Mouse (Mus musculus) spleen, postnatal 4 days (tissue): ENCODE measurements around the gene Sytl4.

Source experiments
- DNase-seq, 2 experiments: peaks; one replicate each; pipeline ENCODE4 v3.0.0; 2022; ENCODE audit warnings: low spot score in 2 of 2

Gene Sytl4

DNA sequence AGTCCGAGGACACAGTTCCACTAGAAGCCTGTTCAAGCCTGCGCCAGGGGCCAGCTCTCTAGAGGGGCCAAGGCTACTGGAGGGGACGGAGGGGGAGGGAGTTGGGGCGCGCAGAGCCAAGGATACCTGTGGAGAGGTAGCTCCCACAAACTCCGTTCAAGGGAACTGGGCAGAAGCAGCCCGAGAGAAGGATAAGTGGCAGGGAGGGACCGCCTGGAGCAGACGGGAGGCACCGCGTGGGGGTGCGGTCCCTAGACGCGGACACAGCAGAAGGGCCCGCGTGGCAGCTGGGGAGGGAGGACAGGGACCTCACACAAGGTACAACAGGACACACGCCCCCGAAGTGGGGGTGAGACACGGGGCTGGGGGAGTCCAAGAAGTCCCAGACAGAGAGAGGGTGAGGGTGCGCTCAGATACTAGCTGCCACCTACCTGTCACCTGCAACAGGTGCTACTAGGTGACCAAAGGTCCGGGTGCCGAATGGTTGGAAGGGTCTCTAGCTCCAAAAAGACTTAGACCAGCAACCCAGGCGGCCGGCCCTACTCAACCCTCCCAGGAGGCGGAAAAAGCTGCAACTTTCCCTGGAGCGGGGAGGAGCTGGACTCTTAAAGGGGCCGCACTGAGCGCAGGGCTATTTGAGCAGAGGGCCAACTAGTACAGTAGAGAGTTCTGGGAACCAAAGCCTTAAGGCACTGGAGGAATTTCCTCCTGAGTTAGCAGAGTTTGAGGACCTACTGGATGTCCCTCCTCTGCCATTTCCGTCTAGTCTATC lies at the start of gene Sytl4:
Sytl4 (minus strand) TSS at position 582 of the 772 bp plus-strand sequence.
- DNase-seq = no peak

DNA sequence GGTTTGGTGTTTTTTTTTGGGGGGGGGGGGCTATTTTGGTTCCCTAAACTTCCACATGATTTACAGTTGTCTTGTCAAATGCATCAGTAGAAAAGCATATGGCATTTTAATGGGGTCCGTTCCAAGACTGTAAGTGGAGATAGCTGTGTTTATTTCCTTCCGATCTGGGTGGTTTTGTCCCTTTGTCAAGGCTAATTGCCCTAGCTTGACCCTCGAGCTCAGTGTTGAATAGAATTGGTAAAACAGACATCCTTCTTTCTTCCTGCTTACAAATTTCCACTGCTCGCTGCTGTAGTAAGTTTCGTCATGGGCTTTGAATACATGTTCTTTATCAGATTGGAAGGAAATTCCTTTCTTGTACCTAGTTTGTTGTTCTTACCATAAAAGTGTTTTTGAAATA lies 39.1 kb upstream of the Sytl4 start:
- no peak for DNase-seq

DNA sequence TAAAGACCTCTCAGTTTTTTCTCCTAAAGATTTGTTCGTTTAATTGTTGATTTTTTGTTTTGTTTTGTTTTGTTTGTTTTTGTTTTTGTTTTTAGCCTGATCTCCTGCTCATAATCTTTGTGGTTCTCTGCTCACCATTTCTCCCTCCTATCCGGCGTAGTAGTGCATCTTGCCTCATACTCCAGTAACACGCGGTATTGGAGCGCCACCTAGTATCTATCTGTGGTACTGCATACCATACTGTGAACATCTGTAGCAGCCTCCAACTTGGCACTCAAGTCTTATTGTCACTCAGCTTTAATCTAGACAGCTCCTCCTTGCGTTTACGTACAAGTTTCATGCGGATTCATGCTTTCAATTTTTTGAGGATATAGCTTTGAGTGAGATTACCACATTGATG lies 37.4 kb upstream of the Sytl4 start:
- peak; percentile 33 to 70 for DNase-seq

DNA sequence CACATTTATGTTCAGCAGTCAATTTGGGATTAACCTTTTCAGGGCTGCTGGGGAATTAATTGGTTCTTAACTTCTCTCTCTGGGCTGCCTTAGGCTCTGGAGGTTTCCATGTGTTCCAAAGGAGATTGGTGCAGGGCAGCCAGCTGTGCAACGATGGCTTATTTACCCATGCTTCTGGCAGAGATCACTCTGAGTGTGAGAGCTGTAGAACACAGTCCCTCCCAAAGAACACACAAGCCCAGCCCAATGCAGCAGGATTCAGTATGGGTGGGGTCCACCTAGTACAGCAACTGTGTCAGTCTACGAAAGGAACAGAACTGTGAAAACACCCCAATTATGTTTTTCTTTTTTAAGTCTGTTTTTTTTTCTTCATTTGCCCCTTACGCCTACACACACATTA lies 14.3 kb upstream of the Sytl4 start:
- DNase-seq = no peak

DNA sequence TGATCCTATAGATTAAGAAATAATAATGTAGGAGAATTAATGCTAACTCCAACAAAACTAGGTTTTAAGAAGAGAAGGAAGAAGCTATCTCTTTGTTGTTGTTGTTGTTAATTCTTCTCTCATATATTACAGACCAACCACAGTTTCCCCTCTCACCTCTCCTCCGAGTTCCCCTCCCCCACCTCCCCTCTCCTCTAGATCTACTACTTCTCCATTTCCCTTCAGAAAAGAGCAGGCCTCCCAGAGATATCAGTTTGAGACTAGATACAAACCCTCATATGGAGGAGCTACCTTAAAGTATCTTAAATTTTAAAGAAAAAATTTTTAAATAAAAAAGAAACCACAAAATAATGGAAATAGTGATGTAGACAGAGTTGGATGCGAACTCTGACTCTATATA lies 17.0 kb downstream of the Sytl4 start:
- DNase-seq = no peak

DNA sequence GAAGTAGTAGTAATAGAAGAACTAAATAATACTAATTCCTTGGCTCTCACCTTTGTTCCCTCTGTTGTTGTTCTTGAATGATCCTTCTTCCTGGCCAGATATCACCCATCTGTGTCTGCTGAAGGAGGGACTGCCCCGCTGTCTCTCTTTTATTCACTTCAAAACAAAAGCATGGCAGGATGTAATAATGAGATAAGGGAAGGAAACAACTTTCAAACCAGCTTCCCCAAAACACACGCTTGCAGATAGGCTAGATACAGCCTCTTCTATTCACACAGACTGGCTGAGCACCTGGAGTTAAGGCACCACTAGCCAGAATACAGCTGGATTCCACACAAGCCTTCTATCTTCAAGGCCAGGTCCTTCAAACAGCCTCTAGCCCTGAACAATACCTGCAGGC lies 21.0 kb downstream of the Sytl4 start:
- DNase-seq = no peak

DNA sequence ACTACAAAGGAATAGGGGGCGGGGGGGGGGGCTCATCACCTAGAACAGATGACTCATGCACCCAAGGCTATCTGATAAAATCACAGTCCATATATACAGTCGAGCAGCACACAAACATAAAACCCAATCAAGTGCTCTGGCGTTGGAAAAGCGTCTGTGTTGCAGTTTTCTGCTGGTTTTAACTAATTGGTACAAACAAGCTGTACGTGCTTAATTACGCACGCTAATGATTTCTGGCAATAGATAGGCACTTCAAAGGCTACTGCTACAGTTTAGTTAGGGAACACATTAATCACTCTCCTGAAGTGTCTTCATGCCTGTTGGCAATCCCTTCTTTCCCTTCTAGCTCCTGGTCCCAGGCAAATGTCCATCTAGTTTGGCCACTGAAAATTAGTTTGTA lies 27.0 kb downstream of the Sytl4 start:
- DNase-seq = peak in 1 of 2 experiments; percentile 9

DNA sequence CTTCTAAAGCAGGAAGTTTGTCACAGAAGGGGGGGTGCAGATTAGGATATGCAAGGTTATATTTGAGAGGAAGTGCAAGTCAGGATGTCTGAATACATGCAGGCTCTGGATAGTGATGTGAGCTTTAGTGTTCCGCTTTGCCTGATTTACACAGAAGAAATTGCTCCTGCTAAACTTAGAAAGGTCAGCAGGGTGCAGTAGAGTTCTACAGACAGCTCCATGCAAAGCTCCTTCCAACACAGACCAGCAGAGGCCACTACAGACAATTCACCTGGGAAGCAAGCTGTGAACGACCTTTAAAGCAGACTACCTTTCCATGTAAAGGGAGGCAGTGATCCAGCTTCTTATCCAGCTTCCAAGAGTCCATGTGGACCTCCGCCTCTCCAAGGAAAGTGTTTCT lies 34.2 kb downstream of the Sytl4 start:
- peak in 1 of 2 experiments; percentile 13 for DNase-seq

DNA sequence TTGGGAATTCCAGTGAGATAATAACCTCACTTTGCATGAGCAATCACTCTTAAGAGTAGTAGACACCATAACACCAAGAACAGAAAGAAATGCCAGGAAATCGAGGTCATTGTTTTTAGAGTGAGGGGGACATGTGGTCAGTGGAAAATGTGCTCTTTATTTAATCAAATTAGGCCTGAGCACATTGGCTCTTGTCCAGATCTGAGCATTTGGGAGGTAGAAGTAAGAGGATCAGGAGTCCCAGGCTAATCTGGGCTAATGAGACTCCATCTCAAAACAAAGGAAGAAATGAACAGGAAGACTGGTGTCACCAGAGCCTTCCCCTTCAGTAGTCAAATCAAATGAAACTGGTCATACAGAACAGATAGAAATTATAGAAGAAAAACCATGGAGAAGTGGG lies 42.1 kb downstream of the Sytl4 start:
- no peak for DNase-seq

DNA sequence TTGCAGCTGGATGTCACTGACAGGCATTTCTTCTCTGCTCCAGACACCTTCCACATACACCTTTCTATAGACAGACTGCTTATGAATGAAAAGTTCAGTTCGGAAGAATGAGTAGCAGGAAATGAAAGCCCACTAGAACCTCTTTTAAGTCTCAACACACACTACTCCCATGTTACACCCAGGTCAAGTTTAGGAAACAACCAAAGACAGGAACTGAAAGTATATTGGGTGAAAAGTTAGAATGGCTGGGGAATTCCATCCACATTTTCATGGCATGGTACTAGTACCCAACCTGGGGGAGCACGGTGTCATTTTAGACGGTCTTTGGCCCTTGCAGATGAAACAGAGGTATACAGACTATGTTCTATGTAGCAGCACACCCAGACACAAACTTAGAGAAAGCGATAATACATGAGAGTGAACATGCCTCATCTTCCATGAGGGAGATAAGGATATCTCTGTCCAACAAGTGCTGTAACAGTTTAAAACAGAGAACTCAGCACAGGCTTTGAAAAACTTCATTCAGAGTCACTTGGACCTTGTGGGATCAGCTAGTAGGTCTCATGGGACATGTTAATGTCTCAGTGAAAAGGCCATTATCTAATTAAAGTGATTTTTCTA lies 44.9 kb downstream of the Sytl4 start:
- DNase-seq = no peak

DNA sequence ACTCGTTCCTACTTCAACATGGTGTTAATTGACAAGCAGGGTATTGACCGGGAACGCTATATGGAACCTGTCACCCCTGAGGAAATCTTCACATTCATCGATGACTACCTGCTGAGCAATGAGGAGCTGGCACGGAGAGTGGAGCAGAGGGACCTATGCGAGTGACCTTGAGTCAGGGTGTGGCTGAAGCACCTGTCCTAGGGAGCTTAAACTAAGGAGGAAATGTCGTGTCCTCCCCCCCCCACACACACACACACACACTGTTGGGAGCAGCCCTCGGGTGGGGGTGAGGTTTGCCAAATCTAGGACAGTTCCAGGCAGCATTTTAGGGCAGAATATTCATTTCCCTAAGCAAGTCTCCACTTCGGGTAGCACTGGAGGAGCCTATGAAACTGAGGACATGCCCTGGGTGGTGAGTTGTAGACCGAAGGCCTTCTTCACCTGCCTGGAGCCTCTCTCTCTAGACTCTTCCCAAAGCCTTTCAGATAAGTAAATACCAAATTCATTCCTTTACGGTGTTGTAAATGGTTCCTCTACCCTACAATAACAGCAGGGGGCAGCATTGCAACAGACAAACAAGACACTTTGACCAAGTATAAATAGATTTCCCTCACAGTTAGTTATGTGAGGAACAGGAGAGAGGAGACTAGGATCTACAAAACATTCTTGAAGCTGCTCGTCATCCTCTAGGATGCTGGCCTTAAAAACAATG lies 50.2 kb downstream of the Sytl4 start:
- peak in 1 of 2 experiments; percentile 12 for DNase-seq

DNA sequence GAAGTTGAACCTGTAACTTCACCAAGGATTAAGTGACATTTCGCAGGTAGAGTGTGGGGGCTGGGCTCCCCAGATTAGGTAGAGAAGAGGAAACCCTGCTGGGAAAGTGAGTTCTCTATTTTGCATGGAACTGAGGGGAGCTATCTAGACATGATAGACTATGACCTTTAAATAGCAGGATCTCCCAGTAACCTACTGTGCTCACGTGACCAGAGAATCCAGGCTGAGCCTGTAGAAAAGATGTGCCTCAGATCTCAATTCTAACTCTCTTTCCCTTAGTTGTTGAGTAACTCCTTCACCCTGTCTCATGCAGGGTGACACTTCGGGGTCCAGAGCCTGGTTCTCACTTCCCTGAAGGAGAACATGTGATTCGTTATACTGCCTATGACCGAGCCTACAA lies 54.9 kb downstream of the Sytl4 start:
- no peak for DNase-seq

DNA sequence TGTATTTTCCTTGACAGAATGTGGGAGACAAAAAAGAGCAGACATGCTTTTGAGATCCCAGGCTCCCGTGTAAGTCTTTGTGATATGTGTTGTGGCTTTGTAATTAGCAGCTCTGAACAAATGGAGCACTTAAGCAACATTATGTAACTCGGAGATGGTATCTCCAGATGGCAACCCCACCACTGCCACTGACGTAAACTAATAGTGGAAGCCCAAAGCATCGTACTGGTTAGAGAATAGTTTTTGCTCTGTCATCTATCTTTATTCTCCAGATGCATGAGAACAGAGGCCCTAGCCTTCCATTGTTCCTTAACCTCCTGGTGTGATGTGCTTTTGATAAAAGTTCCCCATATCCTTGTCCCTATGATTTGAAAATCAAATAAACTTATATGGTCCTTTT lies 60.4 kb downstream of the Sytl4 start:
- DNase-seq = no peak

DNA sequence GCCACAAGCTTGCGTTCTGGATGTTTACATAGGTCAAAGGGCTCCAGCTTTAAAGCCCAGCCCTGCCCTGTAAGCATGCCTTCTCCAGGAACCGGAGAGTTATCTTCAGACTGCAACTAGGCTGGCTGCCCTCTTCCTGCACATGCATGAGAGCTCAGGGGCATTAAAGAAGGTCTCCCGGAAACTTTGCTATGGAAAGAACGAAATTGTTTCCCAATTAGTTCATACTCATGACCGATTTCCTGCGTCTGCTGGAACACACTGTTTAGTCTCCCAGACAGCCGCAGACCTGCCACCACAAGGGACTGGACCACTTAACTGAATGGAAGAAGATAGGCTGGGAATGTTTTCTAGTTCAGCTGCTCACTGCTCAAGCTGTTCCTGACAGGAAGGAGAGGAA lies 67.4 kb downstream of the Sytl4 start:
- no peak for DNase-seq

DNA sequence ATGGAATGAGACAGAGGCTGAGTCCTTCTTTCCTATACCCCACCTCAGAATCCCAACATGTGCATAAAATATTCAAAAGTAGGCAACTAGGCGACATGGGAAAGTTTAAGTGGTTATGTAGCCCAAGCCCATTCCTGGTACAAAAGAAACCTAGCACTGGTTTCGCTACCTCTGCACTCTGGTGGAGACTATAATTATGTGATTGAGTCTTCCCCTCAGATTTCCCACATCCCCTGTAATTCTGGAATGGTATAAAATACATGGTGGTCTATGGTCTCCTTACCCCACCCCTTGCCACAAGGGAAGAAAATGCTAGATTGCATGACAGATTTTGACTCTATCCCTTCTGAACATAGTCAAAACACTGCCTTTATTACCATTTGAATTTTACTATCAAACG lies 68.6 kb downstream of the Sytl4 start:
- no peak for DNase-seq

DNA sequence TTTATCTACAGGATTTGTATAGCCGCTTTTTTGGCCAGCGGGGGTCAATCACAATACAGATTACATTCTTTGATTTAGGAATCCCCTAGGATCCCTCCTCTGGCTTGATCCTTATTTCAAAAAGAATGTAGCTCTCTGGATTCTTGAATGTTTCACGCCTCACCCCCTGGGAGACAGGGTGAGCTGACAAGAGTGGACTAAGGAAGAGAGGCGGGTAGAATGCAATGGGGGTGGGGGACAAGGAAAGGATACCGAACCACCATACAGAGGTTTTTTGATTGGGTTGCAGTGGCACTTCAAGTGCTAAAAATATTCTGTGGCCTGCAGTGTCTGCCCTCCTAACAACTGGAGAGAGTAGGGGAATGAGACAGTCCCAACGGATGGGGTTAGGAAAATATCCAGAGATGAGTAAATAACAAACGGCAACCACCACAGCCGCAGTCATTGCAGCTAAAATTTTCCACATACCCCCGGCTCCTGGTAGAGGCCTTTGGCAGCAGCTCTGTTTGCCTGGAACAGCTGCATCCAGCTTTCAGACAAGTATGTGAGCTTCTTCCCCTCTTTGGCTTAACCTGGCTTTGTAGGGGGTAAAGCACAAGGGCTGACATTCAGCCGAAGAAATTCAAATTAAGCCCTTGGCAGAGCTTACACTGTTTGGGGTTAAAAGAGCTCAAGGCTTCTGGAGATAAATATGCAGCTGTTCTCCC lies 70.1 kb downstream of the Sytl4 start:
- DNase-seq = no peak

DNA sequence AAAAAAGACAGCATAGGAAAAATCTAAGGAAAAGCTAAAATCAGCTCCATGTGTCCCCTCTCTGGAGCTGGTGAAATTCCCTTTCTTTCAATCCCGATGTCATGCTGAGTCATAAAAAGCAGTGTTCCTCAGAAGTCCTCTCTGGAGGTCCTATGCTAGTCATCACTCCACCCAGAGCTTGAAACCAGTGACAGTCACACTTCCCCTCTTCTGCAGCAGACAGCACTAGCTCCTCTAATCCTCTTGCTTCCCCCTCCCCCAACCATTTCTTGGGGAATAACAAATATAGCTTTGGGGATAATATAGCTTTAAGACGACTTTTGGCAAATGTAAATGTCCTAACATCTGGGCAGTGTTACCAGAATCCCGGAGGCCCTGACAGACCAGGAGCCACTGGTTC lies 73.4 kb downstream of the Sytl4 start, which contains the start of gene Srpx2:
Srpx2 (plus strand) TSS at position 166 of the 400 bp plus-strand sequence.
- DNase-seq = no peak

DNA sequence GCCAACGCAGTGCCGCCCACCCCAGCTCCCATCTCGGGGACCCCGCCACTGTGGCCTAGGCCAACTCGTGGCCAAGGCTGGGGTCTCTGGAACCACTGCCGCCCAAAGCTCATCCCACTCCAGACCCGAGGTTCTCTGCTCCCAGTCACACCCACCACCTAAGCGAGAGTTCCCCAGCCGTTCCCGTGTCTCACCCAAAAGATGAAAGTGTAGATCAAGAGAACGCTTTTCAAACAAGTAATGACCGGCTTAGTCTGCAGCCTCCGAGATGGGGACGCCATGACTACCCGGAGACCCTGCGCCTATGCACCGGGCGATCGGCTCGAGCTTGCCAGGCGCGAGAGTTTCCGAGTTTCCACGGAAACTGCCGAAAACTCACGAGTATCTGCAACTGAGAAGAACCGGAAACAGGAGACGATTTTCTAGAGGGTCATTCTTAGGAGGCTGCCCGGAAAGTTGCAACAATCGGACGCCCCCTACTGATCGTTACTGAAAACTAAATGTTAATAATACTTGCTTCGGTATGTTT lies 83.5 kb downstream of the Sytl4 start, which contains the start of gene Tspan6:
Tspan6 (minus strand) TSS at position 416 of the 529 bp plus-strand sequence.
- peak; percentile 46 to 73 for DNase-seq

DNA sequence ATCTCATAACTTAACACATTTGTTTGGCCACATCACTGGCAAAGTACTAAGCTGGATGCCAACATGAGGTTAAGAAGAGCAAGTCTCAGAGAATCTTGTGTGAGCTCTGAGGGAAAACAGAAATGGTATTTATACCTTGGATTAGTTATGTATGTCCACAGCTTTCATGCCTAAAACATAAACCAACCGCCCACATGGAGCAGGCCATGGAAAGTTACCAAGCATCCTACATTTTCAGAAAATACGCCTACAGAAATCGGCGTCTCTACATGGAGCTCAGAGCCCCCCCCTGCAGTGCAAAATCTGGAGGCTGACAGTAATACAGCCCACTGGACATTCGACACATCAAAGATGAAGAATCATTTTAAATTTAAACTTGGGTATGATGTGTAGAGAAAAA lies 93.5 kb downstream of the Sytl4 start:
- no peak for DNase-seq

DNA sequence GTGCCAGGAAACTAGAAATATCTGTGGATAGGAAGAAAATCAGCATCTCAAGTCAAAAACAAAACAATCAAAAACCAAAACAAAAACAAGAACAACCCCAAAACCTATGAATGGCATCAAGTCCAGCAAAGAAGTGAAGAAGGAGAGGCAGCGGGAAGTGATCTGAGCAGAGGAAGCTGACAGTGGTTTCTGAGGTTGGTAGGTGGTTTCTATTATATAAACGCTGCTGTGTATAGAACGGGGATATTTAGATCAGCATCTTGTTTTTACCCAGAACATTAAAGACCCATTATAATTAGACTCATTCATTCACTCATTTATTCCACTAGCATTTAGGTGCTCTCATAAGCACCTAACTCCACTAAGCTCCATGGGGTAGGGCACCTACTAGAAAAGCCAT lies 94.3 kb downstream of the Sytl4 start:
- DNase-seq = no peak
